Mouse (Mus musculus) neutrophil, adult 5-6 weeks (primary cell): ENCODE data around the gene Ascc1. TPM values are rescaled to one million over a fixed set of nuclear protein-coding genes. Genes with fewer than 3 reads are reported as not detected.

Experiments used
- ATAC-seq: fragments of 151-379, 151-347 bp; 2 replicates; pipeline ENCODE4 v1.8.0; 2017; ENCODE audit warnings: mild to moderate bottlenecking, moderate TSS enrichment; ENCODE audit not compliant: insufficient number of reproducible peaks, poor library complexity, low FRiP score, severe bottlenecking; ENCODE audit errors: extremely low read depth
- total RNA-seq: library from RNA; stranded (forward); fragments of 200-1000 nt; gene quantifications from 2 replicates; pipeline ENCODE4 v1.2.3, GENCODE M21; 2017

The Ascc1 gene
- total RNA-seq, 1 experiment from 2014 or later: 8.7 TPM

DNA sequence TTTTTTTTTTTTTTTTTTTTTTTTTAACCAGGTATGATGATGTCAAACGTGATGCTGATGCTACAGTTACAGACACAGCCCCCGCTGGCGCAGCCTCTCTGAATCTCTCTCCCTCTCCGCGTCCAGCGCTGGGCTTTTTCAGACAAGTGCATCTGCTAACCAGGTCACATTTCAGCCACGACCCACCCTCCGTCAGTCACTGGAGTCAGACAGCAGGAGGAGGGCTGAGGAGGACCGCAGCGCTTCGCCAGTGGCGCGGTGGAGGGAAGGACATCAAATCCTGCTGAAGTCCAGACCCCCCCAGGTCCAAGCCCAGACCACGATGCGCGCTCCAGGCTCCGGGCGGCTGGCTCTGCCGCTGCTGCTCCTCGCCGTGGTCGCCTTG, 103.5 kb downstream of the Ascc1 start, which contains the start of gene Spock2:
TSS of gene Spock2 (plus strand) at position 74 of the 385 bp plus-strand sequence.
- ATAC-seq: no peak

DNA sequence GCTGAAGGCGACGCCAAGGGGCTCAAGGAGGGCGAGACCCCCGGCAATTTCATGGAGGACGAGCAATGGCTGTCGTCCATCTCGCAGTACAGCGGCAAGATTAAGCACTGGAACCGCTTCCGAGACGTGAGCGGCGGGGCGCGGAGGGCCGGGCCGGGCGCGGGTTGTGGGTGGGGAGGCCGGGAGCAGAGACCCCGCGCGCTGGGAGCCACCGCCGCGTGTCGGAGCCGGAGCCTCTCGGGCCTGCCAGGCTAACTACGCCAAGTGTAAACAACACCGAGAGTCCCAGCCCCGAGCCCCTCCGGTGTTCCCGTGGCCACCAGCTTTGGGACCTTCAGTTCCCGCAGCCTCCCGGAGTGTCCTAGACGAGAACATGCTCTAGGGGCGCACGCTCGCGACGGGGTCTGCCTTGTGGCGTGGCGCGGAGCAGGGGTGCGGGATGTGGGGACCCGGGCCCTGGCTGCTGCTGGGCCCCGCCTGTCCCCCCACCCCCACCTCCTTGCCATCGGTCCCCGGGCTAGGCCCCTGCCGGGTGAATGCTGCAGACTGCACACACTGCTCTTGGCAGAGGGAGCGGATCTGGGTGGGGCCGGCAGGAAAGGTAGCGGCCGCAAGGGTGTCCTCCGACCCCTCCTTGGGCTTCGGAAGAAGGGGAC, 104.1 kb downstream of the Ascc1 start:
- ATAC-seq: 0 out of 2 replicates have a peak, but pooled peaks have one; percentile 20

DNA sequence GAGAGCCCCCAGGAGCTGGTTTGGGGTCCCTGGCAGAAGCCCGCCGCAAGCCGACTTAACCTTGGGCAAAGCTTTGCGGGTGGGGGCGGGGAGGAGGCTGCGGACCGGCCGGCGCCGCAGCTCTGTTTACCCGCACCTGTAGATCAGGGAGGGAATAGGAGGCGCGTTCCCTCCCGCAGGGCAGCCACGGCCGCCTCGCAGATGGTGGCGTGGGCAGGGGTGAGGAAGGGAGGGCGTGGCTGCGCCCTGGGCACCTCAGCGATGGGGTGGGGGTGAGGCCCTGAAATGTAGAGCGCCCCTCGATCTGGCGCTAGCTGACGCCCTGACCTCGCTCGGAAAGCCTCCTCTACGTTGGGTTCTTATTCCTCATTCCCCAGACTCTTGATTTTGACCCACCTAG, 104.8 kb downstream of the Ascc1 start:
- ATAC-seq: no peak

DNA sequence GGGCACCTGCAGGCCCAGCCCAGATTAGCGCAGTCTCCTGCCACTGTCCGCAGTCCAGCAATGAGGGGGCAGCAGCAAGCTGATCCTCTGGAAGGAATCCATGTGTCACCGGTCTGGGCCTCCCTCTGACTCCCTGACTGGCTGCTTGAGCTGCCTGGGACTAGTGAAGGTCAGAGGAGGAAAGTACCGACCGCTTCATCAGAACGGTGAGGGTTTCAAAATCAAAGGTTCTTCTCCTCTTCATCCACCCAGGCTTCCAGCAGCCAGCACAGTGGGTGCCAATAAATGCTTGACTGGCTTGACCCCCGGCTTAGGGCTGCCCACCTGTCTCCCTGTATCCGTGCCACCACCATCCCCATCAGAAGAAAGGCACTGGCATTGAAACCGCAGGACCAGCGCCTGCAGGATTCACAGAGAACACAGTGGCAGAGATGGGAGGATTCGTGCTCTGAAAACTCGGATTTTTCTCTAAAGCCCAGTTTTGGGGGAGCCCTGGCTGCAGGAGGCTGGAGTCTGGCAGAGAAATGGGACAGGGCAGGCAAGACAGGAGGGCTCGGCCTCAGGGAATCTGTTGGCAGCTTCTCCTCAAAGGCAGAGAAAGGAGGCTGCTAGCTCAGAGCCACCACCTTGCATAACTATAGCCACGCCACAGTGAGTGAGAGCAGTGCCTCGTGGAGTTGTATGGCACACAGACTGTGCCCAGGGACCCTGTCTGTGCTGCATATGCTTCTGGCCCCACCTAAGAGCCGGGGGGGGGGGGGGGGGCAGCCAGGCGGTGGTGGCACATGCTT, 105.9 kb downstream of the Ascc1 start:
- no peak for ATAC-seq

DNA sequence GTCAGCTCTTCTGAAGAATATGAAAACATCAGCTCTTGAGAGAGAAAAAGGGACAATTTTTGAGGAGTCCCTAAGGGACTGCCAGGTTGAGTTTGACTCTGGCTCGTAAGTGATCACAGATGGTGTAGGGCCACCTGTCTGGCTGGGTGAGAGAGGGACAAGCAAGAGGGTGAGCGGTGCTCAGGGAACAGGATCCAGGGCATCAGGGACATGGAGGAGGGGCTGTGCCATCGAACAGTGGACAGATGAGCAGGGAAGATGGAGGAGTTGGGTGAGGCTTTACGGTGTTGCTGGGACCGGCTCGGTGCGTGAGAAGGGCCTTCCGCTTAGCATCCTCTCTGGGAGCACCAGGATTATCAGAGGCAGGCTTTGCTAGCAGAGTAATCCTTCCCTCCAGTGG, 106.7 kb downstream of the Ascc1 start:
- no peak for ATAC-seq

DNA sequence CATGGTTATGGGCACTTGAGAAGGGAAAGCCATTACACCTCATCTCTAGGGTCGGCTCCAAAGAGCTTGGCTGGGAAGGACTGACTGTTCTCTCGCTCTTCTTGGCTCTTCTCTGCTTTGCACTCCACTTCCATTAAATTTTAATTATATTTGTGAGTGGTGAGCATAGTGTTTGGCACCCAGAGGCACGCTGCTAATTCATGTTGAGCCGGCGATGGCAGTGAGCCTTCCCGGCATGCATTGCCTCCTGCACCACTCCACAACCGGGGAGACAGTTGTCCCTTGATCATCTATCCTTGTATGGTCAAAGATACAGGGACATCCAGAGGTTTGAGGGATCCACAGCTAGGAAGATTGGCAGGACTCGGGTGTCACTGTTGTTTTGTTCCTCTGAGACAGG, 107.4 kb downstream of the Ascc1 start:
- no peak for ATAC-seq

DNA sequence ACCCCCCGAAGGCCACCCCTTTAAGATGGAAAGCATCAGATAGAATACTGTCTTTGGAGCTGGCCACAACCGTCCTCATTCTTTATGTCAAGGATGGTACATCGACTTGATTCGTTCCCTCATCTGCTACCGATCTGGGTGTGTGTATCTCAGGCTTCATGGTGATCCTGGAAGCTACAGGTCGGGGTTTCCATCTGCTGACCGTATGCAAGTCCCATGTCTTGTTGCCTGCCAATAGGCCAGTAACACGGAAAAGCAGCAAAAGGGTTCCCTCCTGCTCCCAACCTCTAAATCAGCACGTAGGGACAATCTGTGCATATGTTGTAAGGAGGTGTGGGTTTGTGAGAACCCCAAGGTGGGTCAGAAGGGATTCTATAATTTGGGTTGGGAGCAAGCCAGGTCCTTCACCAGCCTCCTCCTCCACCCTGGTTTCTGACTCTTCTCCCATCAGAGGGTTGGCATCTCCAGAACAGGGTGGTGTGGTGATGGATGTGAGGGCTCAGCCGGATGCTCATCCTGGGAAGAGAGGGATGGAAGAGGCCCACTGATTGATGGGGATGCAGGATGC, 108.4 kb downstream of the Ascc1 start:
- ATAC-seq: no peak

DNA sequence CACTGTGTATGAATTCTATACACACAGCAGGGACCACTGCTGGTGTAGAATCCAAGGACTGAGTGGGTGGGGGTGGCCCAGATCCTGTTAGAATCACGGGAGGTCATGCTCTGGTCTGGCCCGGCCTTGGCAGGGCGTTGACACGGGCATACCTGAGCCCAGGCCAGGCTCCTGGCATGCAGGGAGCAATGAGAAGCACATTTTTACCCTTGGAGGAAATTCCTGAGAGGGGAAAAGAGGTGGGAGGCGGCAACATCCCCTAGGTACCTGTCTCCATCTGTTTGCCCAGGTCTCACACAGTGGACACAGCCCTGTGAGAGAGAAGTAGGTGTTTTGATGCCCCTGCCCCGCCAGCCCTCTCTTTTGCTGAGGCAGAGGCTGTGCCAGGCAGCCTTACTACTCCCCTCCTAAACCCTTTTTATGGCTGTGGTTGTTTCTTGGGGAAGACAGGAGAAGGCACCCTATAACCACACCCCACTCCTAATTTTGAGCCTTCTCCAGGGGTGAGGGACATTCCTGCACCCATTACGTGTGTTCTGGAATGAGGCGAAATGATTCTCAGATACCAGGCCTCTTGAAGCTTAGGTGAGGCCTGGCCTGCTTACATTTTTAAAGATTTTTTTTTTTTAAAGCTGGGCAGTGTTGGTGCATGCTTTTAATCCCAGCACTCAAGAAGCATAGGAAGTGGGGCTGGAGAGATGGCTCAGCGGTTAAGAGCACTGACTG, 111.5 kb downstream of the Ascc1 start:
- ATAC-seq: no peak

DNA sequence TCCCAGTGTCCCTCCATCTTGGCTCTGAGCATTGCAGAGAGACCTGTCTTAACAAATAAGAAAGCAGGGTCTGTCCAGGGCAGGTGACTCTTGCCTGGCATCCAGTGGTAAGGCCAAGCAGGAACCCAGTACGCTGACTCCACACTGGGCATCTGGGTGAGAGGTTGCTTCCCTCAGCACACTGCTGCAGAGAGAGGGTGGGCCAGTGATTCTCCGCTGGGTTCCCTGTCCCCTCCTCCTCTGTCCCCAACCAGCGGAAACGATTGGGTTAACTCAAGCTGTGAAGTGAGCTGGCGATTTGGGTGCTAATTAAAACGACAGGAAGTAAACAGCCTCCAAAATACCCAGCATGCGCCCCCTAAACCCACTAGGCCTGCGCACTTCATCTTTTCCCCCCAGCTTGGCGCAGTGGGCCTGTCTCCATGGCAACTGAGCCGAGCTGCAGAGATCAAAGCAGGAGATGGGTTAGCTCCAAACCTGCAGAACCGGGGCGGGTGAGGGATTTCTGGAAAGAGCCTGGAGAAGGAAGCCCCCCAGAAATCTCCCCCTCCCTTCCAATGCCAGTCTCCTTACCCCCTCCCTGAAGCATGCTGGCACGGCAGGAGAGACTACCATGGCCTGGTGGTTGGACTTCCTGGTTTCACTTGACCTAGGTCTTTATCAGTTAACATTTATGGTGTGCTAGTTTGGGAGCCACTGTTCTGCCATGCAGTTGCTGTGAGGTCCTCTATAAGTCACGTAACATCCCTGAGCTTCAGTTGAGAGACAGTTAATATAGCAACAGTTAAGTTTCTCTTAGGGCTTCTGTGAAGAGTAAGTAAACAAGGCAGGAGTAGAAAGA, 113.0 kb downstream of the Ascc1 start:
- peak; percentile 43; the same call in 1 of the 2 replicates for ATAC-seq

DNA sequence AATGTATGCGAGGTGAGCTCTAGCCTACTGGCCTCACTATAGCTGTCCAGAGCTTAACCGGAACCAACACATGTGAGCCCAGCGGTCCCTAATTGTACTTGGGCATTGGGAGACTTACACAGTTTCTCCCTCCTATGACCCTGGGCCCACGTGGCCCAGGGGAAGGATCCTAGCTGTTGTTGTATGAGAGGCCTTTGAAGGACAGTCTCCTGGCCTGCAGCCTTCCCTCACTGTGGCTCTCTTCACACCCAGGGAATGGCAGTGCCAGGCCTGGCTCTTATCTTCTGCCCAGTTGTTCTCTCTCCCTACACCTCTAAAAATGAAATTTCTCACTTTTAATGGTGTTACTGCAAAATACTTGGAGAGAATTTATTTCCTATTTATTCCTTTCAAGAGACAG, 114.4 kb downstream of the Ascc1 start:
- ATAC-seq: no peak

DNA sequence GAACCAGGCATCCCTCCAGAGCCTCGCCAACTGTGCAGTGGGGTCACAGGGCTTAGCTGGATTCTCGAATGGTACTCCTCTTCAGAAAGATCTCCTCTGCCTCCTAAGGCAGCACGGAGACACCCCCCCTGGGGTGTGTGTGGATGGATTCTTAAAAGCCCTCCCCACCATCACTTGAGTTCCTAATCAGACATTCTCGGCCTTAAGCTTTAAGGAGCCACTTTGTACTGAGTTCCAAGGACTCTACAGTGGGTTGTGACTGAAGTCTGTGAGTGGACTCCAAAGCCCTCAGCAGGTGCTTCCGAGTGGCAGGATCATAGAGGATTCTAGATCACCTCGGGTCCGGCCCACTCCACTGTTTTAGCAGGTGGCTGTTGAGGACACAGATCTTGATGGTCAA, 115.9 kb downstream of the Ascc1 start:
- ATAC-seq: no peak

DNA sequence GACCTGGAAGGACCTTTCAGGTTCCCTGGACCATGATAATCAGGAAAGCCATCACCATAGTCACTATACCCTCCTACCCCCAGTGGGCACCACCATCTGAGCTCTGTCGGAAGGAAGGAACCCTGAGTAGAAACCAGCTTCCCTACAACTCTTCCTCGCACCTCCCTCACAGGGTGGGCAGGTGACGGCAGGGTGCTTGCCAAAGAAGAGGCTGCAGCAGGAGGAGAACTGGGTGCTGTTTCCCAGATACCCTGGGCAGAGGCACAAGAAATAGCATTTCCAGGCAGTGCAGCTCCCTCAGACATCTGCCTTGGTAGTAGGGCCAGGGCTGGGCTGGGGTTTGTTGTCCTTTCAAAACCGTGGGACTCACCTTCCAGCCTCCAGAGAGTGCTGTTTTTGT, 118.0 kb downstream of the Ascc1 start:
- ATAC-seq: no peak

DNA sequence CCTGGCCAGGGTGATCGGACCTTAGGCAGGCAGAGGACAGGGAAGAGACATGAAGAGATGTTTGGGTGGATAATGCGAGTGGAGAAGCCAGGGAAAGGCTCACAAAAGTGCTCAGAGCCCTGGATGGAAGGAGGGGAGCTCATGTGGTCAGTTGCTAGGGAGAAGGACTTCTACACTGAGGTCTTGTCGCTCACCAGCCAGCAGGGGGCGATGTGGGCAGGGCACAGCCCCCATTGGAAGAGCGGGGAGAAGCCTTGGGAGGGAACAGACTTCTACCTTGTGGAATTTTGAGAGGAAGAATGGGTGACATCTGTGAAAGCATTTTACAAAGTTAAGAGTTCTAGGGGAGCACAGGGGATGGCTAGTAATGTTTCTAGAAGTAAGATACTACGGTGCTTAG, 121.5 kb downstream of the Ascc1 start:
- no peak for ATAC-seq

DNA sequence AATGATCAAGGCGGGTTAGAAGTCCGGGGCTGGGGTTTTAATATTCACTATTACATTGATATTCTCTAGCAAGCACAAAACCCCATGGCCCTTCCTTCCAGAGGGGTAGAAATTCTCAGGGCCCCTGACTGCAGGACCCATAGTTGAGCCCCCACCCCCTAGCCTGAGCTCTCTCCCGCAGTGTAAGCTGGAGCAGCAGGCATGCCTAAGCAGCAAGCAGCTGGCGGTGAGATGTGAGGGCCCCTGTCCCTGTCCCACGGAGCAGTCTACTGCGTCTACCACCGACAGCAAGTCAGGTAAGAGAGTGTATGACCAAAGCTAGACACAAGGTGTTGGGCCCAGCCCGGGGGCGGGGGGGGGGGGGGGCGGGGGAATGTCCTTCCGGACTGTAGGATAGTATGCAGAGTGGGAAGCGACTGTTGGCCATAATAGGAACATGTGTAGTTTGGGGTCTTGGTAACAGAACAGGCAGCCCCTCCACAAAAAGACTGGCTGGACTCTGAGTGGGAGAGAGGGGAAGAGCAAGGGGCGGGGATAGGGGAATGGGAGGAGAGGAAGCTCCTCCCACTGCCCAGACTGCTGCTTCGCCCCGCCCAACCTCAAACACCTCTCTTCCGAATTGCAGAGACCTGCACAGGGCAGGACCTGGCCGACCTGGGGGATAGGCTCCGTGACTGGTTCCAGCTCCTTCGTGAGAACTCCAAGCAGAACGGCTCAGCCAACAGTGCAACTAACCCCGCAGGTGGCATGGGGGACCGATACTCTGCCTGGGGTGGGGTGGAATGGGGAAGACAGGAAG, 123.1 kb downstream of the Ascc1 start:
- no peak for ATAC-seq

DNA sequence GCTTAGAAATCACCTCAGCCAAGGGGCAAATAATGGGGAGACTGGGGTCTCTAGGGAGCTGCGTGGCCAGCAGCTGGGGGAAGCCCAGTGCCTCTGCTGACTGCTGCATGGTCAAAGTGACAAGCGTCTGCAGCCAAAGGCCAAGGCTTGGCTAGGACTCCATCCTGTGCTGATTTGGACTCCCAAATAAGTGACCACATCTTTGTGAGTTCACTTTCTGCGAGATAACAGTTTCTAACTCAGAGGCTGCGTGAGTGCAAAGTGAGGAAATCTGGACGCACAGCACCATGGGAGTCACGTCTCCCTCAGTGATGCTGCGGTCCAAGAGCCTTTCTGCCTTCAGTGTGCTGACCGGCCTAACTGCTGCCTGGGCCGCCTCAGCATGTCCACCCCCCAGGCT, 125.7 kb downstream of the Ascc1 start:
- ATAC-seq: no peak

DNA sequence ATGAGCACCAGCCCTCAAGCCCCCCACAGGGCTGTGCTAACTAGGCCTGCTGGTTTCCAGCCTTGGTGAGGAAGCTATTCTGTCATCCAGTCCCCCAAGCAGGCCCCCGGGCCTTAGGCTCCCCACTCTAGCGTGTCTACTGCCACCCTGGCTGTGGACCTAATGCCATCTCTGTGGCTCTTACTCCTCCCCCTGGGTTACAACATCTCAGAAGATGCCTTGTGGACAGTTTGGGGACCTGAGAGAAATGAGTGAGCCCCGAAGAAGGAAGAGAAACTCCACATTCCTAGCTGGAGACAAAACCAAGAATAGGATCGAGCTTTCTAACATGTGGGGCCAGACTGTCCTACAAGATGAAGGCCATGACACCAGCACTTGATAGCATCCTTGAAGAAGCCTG, 127.9 kb downstream of the Ascc1 start:
- no peak for ATAC-seq

DNA sequence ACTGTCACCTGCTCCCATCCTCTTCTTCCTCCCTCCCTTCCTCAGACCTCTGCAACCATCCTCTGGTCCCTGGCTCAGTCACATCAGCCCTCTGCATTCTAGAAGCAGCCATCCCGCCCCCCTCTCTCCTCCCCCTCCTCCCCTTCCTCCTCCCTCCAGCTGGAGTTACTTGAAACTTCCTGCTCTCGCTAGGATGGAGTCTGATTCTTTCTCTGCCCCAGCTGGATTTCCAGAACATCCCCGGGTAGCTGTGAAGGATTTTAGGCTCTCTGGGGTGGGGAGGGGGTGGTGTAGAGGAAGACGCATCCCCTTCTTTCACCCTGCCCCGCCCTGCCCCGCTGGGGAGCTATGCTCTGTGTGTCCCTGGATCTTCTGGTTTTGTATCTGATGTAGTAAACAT, 130.9 kb downstream of the Ascc1 start:
- ATAC-seq: no peak

DNA sequence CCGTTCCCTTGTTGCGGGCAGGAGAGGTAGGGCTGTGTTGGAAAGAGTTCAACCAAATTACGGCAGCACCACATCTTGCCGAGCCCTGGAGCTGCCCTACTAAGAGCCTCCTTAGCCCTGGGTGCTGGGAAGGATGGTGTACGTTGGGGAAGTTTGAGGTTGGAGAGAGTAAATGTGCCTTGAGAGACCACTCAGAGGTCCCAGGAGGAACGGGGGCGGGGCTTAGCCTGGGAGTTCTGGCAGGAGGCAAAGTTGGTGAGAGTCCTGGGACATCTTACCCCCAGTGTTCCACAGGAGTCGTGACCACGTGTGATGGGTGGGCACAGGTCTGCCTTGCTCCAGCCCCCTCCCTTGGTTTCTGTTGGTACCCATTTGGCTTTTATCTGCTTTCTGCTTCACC, 131.6 kb downstream of the Ascc1 start:
- no peak for ATAC-seq
